Mouse (Mus musculus) retina, embryonic 14.5 days (tissue): ENCODE results near the gene H2-Q10.
A peak's percentile ranks its signal among the peaks of the same experiment; 100 is the strongest.

Experiments
- DNase-seq: peaks from one replicate; pipeline ENCODE4 v3.0.0-alpha.2; 2015; ENCODE audit warnings: low spot score

Gene H2-Q10

DNA sequence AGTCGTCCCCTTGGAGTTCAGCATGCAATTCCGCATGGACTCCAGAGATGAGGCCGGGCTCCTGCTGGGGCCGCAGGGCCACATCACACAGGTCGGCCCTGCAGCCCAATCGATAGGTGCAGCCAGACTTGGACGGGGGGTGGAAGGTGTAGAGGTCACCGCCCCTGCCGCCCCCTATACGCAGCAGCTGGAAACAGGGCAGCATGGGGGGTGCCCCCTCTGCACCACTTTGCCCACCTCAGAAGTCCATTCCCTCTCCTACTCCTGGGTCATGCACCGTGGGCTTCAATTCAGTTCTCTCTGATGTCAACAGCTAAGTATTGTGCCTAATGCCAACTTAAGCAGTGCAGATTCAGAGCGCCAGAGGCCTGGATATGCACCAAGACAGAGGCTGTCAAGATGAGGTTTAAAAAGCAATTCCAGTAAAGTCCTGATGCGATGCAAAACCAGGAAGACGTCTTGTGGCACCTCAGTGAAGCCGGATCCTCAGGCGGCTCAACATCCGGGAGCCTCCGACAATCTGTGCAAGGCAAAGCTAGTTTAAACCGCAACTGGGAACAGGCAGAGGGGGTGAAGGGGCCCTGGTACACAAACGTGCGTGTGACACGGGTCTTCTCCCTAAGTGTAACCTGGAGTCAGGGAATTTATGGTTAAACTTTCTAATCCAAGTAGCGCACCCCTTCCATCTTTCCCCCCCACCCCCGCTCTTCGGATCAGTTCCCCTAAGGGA, 46.2 kb downstream of the H2-Q10 start:
- peak; percentile 51 for DNase-seq

- peak; percentile 98 for DNase-seq
Observed at GRCm38 (mm10) chr17:35516652-35517500, 47.0 kb downstream of the H2-Q10 start, which contains the start of the genes Tcf19 and Cchcr1. TSS of gene Tcf19 (minus strand) at chr17:35516824. TSS of gene Cchcr1 (plus strand) at chr17:35517100.

DNA sequence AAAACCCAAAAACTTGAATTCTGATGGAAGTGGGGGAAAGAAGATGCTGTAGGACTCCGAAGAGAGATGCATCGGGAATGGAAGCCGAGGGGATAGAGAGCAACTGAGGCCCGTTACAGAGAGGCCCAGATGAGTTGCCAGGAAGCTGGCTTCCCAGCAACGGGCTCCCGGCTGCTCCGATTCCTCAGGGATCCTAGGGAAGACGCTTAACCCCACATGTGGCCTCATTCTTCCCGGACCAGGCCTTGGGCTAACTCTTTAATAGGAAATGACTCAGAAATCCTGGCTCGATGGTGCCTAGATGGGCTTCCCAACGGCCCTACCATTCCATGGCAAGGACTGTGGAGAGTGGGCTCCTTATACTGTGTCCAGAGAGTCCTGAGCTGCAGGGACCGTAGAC, 47.6 kb downstream of the H2-Q10 start:
- DNase-seq = peak; percentile 32
